Mouse (Mus musculus) kidney, adult 8-10 months (tissue): ENCODE results near the gene Bnip2.
"Not testable (repeated sequence)": the region's sequence is repeated elsewhere in the genome, so short reads cannot be mapped to it uniquely, and the experiment has no call there.

Experiments used
- DNase-seq, 2 experiments: peaks; one replicate each; pipeline ENCODE4 v3.0.0; 2022

Gene Bnip2

DNA sequence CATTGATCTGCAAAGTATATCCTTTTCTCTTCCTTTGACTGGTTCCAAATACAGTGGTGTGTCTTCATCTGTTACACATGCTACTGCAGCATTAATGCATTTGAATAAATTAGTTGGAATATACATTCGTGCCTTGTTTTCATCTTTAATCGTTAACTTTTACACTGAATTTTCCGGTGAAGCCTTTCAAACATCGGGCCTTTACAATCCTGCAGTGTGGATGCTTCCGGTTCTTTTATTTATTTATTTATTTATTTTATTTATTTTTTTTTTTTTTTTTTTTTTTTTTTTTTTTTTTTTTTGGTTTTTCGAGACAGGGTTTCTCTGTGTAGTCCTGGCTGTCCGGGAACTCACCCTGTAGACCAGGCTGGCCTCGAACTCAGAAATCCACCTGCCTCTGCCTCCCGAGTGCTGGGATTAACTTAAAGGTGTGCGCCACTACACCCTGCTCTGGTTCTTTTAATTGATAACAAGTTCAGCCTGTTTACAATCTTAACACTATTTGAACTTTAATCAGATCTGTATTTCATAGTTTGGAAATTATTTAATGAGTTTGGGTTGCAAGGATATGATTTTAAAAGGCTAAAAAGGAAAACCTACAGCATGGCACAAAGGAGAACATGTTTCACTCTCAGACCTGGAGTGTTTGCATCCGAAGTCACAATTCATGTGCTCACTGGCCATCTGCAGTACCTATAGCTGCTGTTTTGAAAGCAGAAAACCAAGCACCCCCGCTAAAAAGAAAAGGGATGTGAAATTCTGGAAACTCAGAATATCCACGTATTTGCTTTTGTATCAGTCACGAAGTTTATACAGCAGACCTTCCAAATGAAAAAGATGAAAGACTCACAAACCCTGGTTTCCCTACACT, 22.5 kb downstream of the Bnip2 start:
- DNase-seq = no peak

DNA sequence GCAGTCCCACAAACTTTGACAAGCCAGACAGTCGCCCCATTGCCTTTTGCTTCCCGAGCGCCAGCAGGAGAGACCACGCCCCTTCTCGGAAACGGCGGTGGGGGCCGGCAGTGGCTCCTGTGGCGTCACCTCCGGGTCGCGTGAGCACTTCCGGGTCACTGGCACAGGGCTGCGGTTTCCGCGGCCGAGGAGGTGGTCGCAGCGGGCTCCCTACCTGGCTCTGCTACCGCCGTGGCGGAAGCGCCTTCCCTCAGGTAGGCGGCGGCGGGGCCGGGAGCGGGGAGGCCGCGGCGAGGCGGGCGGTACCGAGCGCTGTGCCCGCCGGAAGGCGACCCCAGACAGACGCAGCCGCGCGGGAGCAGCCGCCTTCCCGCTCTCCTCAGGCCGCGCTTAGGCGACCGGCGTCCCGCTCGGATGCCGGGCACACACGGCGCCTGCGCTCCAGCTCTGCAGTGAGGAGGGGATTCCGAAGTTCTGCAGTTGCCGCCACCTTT, 23.2 kb downstream of the Bnip2 start, which contains the start of gene Gtf2a2:
Gene Gtf2a2 (plus strand): TSS at position 143 of the 494 bp plus-strand sequence.
- DNase-seq = peak; percentile 85 to 90

DNA sequence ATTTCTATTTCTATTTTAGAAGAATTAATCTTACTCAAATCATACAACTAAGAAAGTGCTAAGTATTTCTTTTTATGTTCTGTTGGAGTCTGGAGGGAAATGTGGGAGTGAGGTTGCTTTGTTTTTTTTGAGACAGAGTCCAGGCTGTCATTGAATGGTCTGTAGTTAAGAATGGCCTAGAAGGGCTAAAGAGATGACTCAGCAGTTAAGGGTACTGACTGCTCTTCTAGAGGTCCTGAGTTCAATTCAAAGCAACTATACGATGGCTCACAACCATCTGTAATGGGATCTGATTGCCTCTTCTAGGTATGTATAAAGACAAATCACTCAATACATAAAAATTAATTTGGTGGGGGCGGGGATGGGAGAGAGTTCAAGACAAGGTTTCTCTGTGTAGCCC, 26.4 kb downstream of the Bnip2 start:
- DNase-seq = no peak

- no peak for DNase-seq
Observed at GRCm38 (mm10) chr9:70018879-70019278, 29.6 kb downstream of the Bnip2 start.

DNA sequence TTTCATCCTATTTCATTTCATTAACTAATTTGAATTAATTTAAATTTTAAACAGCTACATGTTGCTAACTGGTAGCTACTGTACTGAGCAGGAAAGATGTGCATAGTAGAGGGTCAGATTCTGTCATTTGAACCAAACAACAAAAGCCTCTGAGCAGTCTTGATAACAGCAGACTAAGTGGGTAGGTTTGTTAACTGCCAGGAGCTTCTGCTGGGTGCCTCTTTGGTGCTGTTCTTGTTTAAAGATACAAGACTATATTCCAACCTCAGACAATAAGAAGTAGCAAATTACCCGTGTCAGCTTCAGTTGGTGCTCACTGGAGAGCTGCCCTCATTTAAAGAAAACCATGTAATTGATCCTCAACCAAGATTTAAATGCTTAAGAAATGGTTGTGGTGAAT, 32.3 kb downstream of the Bnip2 start:
- DNase-seq = no peak

GRCm38 (mm10) chr9:70022083-70022482, 32.8 kb downstream of the Bnip2 start:
- no peak for DNase-seq

GRCm38 (mm10) chr9:70023615-70024014, 34.3 kb downstream of the Bnip2 start:
- not testable (repeated sequence) for DNase-seq

- DNase-seq = no peak
Observed at GRCm38 (mm10) chr9:70024648-70025047, 35.4 kb downstream of the Bnip2 start.

- no peak for DNase-seq
Observed at GRCm38 (mm10) chr9:70025365-70026012, 36.2 kb downstream of the Bnip2 start.

- DNase-seq = no peak
Observed at GRCm38 (mm10) chr9:70032167-70032566, 42.9 kb downstream of the Bnip2 start.

- peak; percentile 43 to 52 for DNase-seq
Observed at GRCm38 (mm10) chr9:70033056-70033455, 43.8 kb downstream of the Bnip2 start.

GRCm38 (mm10) chr9:70034702-70035101, 45.4 kb downstream of the Bnip2 start:
- no peak for DNase-seq

DNA sequence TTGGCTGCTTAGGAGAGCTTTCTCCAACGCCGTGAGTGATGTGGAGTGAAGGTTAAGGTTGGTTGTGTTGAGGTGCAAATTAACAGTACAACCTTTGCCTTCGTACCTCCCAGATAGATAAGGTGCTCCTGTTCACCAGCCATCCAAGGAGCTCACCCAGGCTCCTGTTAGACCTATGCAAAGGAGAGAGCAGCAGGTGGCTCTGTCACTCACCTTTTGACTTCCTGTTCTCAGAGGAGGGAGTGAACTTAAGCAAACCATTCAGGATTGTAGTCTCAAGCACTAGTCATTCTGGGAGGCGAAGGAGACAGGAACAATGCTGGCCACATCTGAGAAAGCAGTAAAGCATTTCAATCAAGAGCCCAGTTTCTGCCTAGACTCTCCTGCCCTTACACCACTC, 47.4 kb downstream of the Bnip2 start:
- DNase-seq = no peak

- DNase-seq = no peak
Observed at GRCm38 (mm10) chr9:70037988-70038387, 48.7 kb downstream of the Bnip2 start, which contains the start of gene Gcnt3. TSS of gene Gcnt3 (minus strand) at chr9:70038088.

- no peak for DNase-seq
Observed at GRCm38 (mm10) chr9:70039597-70040385, 50.5 kb downstream of the Bnip2 start.

GRCm38 (mm10) chr9:70040570-70040969, 51.3 kb downstream of the Bnip2 start:
- DNase-seq = no peak

- no peak for DNase-seq
Observed at GRCm38 (mm10) chr9:70042137-70042536, 52.9 kb downstream of the Bnip2 start.

GRCm38 (mm10) chr9:70042935-70043334, 53.7 kb downstream of the Bnip2 start:
- DNase-seq = no peak

DNA sequence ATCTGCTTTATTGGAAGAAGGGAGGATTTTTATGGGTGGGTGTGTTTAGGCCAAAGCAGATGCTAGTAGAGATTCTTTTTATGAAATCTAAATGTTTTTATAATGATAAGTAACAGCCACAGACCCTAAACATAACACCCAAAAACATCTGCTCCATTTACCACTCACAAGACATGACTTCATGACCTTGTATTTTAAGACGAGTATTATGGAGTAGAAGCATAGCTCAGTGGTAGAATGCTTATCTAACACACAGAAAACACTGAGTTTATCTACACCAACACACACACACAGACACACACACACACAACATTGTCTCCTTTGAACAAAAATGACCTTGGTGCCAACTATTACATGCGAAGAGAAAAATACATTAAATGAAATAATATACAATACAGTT, 55.6 kb downstream of the Bnip2 start:
- no peak for DNase-seq

- no peak for DNase-seq
Observed at GRCm38 (mm10) chr9:70046255-70046654, 57.0 kb downstream of the Bnip2 start.

DNA sequence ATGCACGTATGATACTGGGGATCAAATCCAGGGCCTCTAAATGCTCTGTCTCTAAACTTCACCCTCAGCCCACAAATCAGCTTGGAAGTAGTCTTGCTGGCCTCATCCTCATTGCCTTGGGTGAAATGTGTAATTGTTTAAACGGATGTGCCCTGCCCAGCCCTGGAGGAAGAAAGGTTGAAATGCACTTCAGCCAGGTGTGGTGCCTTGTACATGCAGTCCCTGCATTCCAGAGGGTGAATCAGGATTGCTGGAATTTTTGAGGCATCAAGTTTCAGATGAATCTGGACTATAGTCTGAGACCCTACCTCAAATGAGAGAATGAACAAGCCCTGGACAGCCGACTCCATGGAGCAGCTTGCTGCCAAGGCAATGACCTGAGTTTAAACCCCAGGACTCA, 58.6 kb downstream of the Bnip2 start:
- DNase-seq = no peak

GRCm38 (mm10) chr9:70048280-70048679, 59.0 kb downstream of the Bnip2 start:
- no peak for DNase-seq
